Mouse (Mus musculus) neural tube, embryonic 14.5 days (tissue): ENCODE results near the gene Bcl2l1. TPM values are rescaled to one million over a fixed set of nuclear protein-coding genes. Genes with fewer than 3 reads are reported as not detected.
A peak's percentile ranks its signal among the peaks of the same experiment; 100 is the strongest.

Experiments used
- ATAC-seq: fragments of 200-750 bp; cut with Nextera tagmentation; 2 replicates; pipeline ENCODE4 v1.8.0; 2017; ENCODE audit warnings: low read depth, mild to moderate bottlenecking, moderate TSS enrichment, moderate library complexity
- H3K27ac ChIP-seq: fragments of 300-500 bp; sonication (generic); 2 replicates; pipeline ENCODE4 v1.5.1; 2014; ENCODE audit warnings: low read depth, mild to moderate bottlenecking, control low read depth, low read length, moderate library complexity, mixed read lengths
- H3K27me3 ChIP-seq: fragments of 300-500 bp; sonication (generic); 2 replicates; pipeline ENCODE4 v1.6.1; 2014; ENCODE audit warnings: low read length; ENCODE audit not compliant: control insufficient read depth, insufficient read depth
- H3K36me3 ChIP-seq: fragments of 300-500 bp; sonication (generic); 2 replicates; pipeline ENCODE4 v1.6.1; 2014; ENCODE audit warnings: low read length, mixed read lengths; ENCODE audit not compliant: control insufficient read depth, insufficient read depth
- H3K4me1 ChIP-seq: fragments of 300-500 bp; sonication (generic); 2 replicates; pipeline ENCODE4 v1.6.1; 2014; ENCODE audit warnings: low read length; ENCODE audit not compliant: control insufficient read depth, insufficient read depth
- H3K4me2 ChIP-seq: fragments of 300-500 bp; sonication (generic); 2 replicates; pipeline ENCODE4 v1.6.1; 2014; ENCODE audit warnings: mild to moderate bottlenecking, low read depth, low read length, control low read depth
- H3K4me3 ChIP-seq: fragments of 300-500 bp; sonication (generic); 2 replicates; pipeline ENCODE4 v1.5.1; 2014; ENCODE audit warnings: low read depth, low read length, control low read depth, mixed read lengths
- H3K9ac ChIP-seq: fragments of 300-500 bp; sonication (generic); replicated peaks from 2 replicates; pipeline ENCODE4 v1.6.1; 2014; ENCODE audit warnings: low read depth, mild to moderate bottlenecking, control low read depth, low read length, mixed read lengths
- H3K9me3 ChIP-seq: fragments of 300-500 bp; sonication (generic); 2 replicates; pipeline ENCODE4 v1.6.1; 2016; ENCODE audit warnings: low read length; ENCODE audit not compliant: control insufficient read depth
- WGBS: fragments of 180-500 bp; shearing (Covaris S2); extraction: QIAGEN DNeasy Blood & Tissue Kit; methylation state at CpG from one replicate; pipeline ENCODE4 v1.1.7; 2014; 5-methylcytosine and 5-hydroxymethylcytosine counted together
- polyA plus RNA-seq: library from polyadenylated mRNA; unstranded; fragments of >200 nt; fragmentation: Nextera tagmentation; extraction: Ambion mirVana; gene quantifications from 2 replicates; pipeline ENCODE4 v1.2.1, GENCODE M21; 2014

Bcl2l1 gene
- polyA plus RNA-seq, 1 experiment from 2014 or later = 142 TPM

DNA sequence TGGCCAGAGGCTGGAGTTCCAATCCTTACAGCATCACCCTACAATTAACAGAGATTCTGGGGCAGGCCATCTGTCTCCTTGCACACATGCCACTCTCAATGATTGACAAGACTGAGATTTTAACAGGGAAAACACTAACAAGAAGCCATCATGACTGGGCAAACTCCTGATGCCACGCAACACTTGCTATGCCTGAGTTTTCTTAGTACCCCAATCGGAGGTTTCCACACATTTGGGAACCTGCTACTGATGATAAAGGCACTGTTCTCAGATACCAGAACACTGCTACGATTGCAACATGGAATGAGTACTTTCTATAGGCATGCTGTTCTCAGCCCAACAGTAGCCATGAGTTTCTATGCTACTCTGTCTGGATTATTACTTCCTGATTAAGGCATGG is 5.0 kb downstream of the Bcl2l1 start:
- Histone ChIP-seq H3K4me1 (peaks cover 57% of the 10 kb centered on the region), H3K9ac (no peak overlapping the region), H3K27ac (no peak overlapping the region), H3K36me3 (no peaks in the 10 kb centered on the region), H3K4me3 (no peak overlapping the region), H3K9me3 (no peaks in the 10 kb centered on the region), H3K27me3 (no peaks in the 10 kb centered on the region), H3K4me2 (peak overlapping the region; percentile 91)
- no peak for ATAC-seq
- 83% methylated on average over 3 of the region's 3 CpGs for WGBS

DNA sequence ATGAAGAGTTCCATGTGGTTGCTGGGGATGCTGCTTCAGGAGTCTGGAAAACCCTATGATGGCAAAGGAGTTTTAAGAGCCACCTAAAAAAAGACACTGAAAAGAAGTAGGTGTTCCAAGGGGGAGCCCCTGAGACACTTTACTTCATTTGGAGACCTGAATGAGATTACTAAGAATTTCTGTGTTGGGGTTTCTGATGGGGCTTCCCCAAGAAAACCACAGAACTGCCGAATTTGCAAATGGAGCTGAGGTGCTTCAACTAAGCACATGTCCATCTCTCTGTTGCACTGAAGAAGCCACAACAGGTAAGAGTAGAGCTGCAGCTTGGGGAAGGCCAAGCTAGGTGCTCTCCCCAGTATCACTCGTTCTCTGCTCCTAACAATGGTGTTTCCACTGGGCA is 5.8 kb downstream of the Bcl2l1 start:
- Histone ChIP-seq H3K4me1 (peaks cover 63% of the 10 kb centered on the region), H3K36me3 (no peaks in the 10 kb centered on the region), H3K9me3 (no peaks in the 10 kb centered on the region), H3K27ac (no peak overlapping the region), H3K4me3 (no peak overlapping the region), H3K27me3 (no peaks in the 10 kb centered on the region), H3K4me2 (peak overlapping the region; percentile 9; the same call in 1 of the 2 replicates), H3K9ac (no peak overlapping the region)
- 93% methylated on average over 2 of the region's 2 CpGs for WGBS
- no peak for ATAC-seq

- no peak for ATAC-seq
Measured at GRCm38 (mm10) chr2:152825168-152825697, 6.3 kb downstream of the Bcl2l1 start.

GRCm38 (mm10) chr2:152824438-152825167 is 6.9 kb downstream of the Bcl2l1 start:
- H3K4me3 ChIP-seq = no peak overlapping the region
- no peaks in the 10 kb centered on the region for H3K36me3 ChIP-seq
- H3K4me2 ChIP-seq = no peak overlapping the region
- H3K27me3 ChIP-seq = no peaks in the 10 kb centered on the region
- H3K4me1 ChIP-seq = peaks cover 74% of the 10 kb centered on the region
- no peak overlapping the region for H3K9ac ChIP-seq
- WGBS = 96% methylated on average over 3 of the region's 3 CpGs
- no peak overlapping the region for H3K27ac ChIP-seq
- no peaks in the 10 kb centered on the region for H3K9me3 ChIP-seq
- ATAC-seq = no peak

More at GRCm38 (mm10) chr2:152825168-152825697, 6.3 kb downstream of the Bcl2l1 start:
- Histone ChIP-seq H3K9me3 (no peaks in the 10 kb centered on the region), H3K4me3 (no peak overlapping the region), H3K9ac (no peak overlapping the region), H3K36me3 (no peaks in the 10 kb centered on the region), H3K27me3 (no peaks in the 10 kb centered on the region), H3K27ac (no peak overlapping the region), H3K4me1 (peaks cover 68% of the 10 kb centered on the region), H3K4me2 (0 out of 2 replicates have a peak overlapping the region, but pooled peaks have one; percentile 9)
- WGBS = 83% methylated on average over 4 of the region's 4 CpGs

DNA sequence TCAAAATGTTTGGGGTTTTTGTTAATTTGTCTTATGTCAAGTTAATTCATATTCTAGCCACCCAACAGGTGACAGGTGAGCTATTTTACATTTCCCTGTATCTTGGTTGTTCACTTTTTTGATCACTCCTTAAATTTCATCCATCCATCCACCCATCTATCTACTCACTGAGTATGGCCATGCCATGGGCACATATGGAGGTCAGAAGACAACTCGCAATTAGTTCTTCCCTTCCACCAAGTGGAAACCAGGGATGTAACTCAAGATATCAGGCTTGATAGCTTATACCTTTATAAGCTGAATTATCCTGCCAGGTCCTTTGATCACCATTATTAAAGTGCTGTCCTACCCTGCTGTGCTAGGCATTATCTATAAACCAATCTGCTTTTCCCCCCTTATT is 7.8 kb downstream of the Bcl2l1 start:
- H3K9ac ChIP-seq = no peak overlapping the region
- no peak for ATAC-seq
- H3K4me2 ChIP-seq = no peak overlapping the region
- H3K4me3 ChIP-seq = no peak overlapping the region
- no peaks in the 10 kb centered on the region for H3K36me3 ChIP-seq
- 100% methylated on average over 1 of the region's 1 CpGs for WGBS
- no peak overlapping the region for H3K27ac ChIP-seq
- no peaks in the 10 kb centered on the region for H3K27me3 ChIP-seq
- peaks cover 68% of the 10 kb centered on the region for H3K4me1 ChIP-seq
- no peaks in the 10 kb centered on the region for H3K9me3 ChIP-seq

GRCm38 (mm10) chr2:152821566-152821965 is 10.0 kb downstream of the Bcl2l1 start:
- H3K36me3 ChIP-seq = no peaks in the 10 kb centered on the region
- ATAC-seq = no peak
- H3K27ac ChIP-seq = no peak overlapping the region
- no peaks in the 10 kb centered on the region for H3K9me3 ChIP-seq
- no peak overlapping the region for H3K4me2 ChIP-seq
- H3K4me3 ChIP-seq = no peak overlapping the region
- no peaks in the 10 kb centered on the region for H3K27me3 ChIP-seq
- H3K4me1 ChIP-seq = peaks cover 60% of the 10 kb centered on the region
- H3K9ac ChIP-seq = no peak overlapping the region

- WGBS = 63% methylated on average over 5 of the region's 5 CpGs
- Histone ChIP-seq H3K9ac (no peak overlapping the region), H3K4me3 (no peak overlapping the region), H3K4me1 (peaks cover 55% of the 10 kb centered on the region), H3K27ac (0 out of 2 replicates have a peak overlapping the region, but pooled peaks have one; percentile 52), H3K27me3 (no peaks in the 10 kb centered on the region), H3K36me3 (no peaks in the 10 kb centered on the region), H3K9me3 (no peaks in the 10 kb centered on the region), H3K4me2 (no peak overlapping the region)
- no peak for ATAC-seq
Measured at GRCm38 (mm10) chr2:152821023-152821422, 10.5 kb downstream of the Bcl2l1 start.

- 9% methylated on average over 2 of the region's 2 CpGs for WGBS
- H3K27me3 ChIP-seq = no peaks in the 10 kb centered on the region
- H3K4me1 ChIP-seq = peaks cover 48% of the 10 kb centered on the region
- H3K36me3 ChIP-seq = no peaks in the 10 kb centered on the region
- H3K4me2 ChIP-seq = no peak overlapping the region
- no peak overlapping the region for H3K4me3 ChIP-seq
- no peak overlapping the region for H3K9ac ChIP-seq
- no peak for ATAC-seq
- no peaks in the 10 kb centered on the region for H3K9me3 ChIP-seq
- peak overlapping the region; percentile 52; the same call in 1 of the 2 replicates for H3K27ac ChIP-seq
Measured at GRCm38 (mm10) chr2:152820369-152820768, 11.2 kb downstream of the Bcl2l1 start.

GRCm38 (mm10) chr2:152819926-152820325 is 11.6 kb downstream of the Bcl2l1 start:
- ATAC-seq = no peak
- H3K4me1 ChIP-seq = peaks cover 44% of the 10 kb centered on the region

More at GRCm38 (mm10) chr2:152819926-152820325, 11.6 kb downstream of the Bcl2l1 start:
- H3K9ac ChIP-seq = no peak overlapping the region
- H3K9me3 ChIP-seq = no peaks in the 10 kb centered on the region
- no peaks in the 10 kb centered on the region for H3K27me3 ChIP-seq
- peak overlapping the region; percentile 23 for H3K27ac ChIP-seq
- 46% methylated on average over 4 of the region's 4 CpGs for WGBS
- H3K4me3 ChIP-seq = no peak overlapping the region
- no peaks in the 10 kb centered on the region for H3K36me3 ChIP-seq
- H3K4me2 ChIP-seq = no peak overlapping the region
